Comparison of ENCODE assay signal across 8 mouse cellular contexts in the genomic region with DNA sequence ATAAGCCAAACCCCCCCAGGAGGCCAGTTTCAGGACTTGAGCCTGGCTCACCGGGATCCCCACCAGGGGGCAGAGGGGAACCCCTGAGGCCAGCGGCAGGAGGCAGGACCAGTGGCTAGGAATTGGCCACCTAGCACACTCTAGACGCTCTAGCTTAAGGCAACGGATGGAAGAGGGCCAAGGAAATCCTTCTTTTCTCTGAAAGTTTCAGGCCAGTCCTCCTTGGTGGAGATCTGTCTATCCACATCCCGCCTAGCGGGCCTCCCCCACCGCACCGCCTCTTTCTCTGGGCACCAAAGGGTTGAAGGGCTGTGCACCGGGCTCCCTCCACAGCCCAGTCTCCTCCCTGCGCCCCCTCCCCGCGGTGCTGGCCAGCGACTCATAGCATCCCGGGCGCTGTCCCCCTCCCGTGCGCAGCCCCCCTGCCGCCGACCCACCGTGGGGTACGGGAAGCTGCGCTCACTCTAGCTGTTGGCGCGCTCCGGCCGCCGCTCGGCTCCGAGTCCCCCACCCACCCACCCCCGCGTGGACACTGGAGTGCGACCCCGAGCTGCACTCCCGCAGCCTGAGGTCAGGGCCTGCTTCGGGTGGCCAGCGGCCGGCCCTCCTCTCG. TPM values are rescaled to one million over a fixed set of nuclear protein-coding genes. Genes with fewer than 3 reads are reported as not detected.
DNase-seq lines count a peak whose midpoint lies in the region; ATAC-seq and TF ChIP-seq lines count a peak whose summit lies in the region.

No protein-coding gene starts in this region.

- H3K27ac ChIP-seq in cerebellum, adult 2 months (ENCODE audit: insufficient read depth, low read length), result no peak overlapping the region
- H3K27ac ChIP-seq in liver, postnatal 0 days (ENCODE audit: low read depth), result no peak overlapping the region
- H3K27ac ChIP-seq in neural tube, embryonic 14.5 days (ENCODE audit: low read depth, low read length), result peak overlapping the region; percentile 92

- intact Hi-C loops in heart, postnatal 36 days (cut with DNase I), result loop anchor here (1.0 kb wide), 1 partner anchor 350 kb away; no protein-coding TSS in a partner anchor

- ATAC-seq in liver, postnatal 0 days, result peak; percentile 44
- ATAC-seq in neural tube, embryonic 14.5 days (ENCODE audit: low read depth), result peak; percentile 79

- peak; percentile 11; the same call in 1 of the 2 replicates for TF ChIP-seq CTCF in cerebellum, adult 2 months (IDR thresholded peaks at IDR 0.05; ENCODE audit: borderline replicate concordance, insufficient read depth, low read depth, low read length)
- peak; percentile 74 for TF ChIP-seq CTCF in liver, postnatal 0 days (IDR thresholded peaks at IDR 0.05; ENCODE audit: low read depth)

- no peak for TF ChIP-seq EP300 in liver, postnatal 0 days (IDR thresholded peaks at IDR 0.05; ENCODE audit: low read depth)

- 2% methylated on average over 23 of the region's 38 CpGs for WGBS in cerebellum, adult 2 months
- WGBS in liver, postnatal 0 days (ENCODE audit: insufficient replicate concordance), result under 1% methylated on average over 38 of the region's 38 CpGs
- under 1% methylated on average over 29 of the region's 38 CpGs for WGBS in neural tube, embryonic 14.5 days

- peaks cover 5% of the 10 kb centered on the region; the same call in 1 of the 2 replicates for H3K4me1 ChIP-seq in cerebellum, adult 2 months (ENCODE audit: control insufficient read depth, insufficient read depth, low read length)
- peaks cover 6% of the 10 kb centered on the region for H3K4me1 ChIP-seq in liver, postnatal 0 days (ENCODE audit: insufficient read depth)
- H3K4me1 ChIP-seq in neural tube, embryonic 14.5 days (ENCODE audit: control insufficient read depth, insufficient read depth, low read length), result no peaks in the 10 kb centered on the region

- H3K27me3 ChIP-seq in cerebellum, adult 2 months (ENCODE audit: control insufficient read depth, insufficient read depth, low read length), result no peaks in the 10 kb centered on the region
- H3K27me3 ChIP-seq in liver, postnatal 0 days (ENCODE audit: insufficient read depth, low read length), result peaks cover 11% of the 10 kb centered on the region; the same call in 1 of the 2 replicates
- no peaks in the 10 kb centered on the region for H3K27me3 ChIP-seq in neural tube, embryonic 14.5 days (ENCODE audit: control insufficient read depth, insufficient read depth, low read length)

- H3K36me3 ChIP-seq in liver, postnatal 0 days (replicated peaks; ENCODE audit: insufficient read depth, low read length), result no peaks in the 10 kb centered on the region
- H3K36me3 ChIP-seq in neural tube, embryonic 14.5 days (ENCODE audit: control insufficient read depth, insufficient read depth, low read length), result no peaks in the 10 kb centered on the region

- peak overlapping the region; percentile 88 for H3K4me2 ChIP-seq in liver, postnatal 0 days (ENCODE audit: low read depth, low read length)
- H3K4me2 ChIP-seq in neural tube, embryonic 14.5 days (ENCODE audit: low read depth, low read length), result peak overlapping the region; percentile 73

- H3K9me3 ChIP-seq in liver, postnatal 0 days (ENCODE audit: low read length), result no peaks in the 10 kb centered on the region
- no peaks in the 10 kb centered on the region for H3K9me3 ChIP-seq in neural tube, embryonic 14.5 days (ENCODE audit: control insufficient read depth, low read length)

- H3K9ac ChIP-seq in liver, postnatal 0 days (replicated peaks), result 0 out of 2 replicates have a peak overlapping the region, but pooled peaks have one; percentile 49
- peak overlapping the region; percentile 83 for H3K9ac ChIP-seq in neural tube, embryonic 14.5 days (replicated peaks; ENCODE audit: low read depth, low read length)

- peak overlapping the region; percentile 52 for H3K4me3 ChIP-seq in cerebellum, adult 2 months (replicated peaks; ENCODE audit: insufficient read depth, low read depth, low read length)
- peak overlapping the region; percentile 55 for H3K4me3 ChIP-seq in liver, postnatal 0 days (ENCODE audit: low read depth, low read length)
- H3K4me3 ChIP-seq in neural tube, embryonic 14.5 days (ENCODE audit: low read depth, low read length), result peak overlapping the region; percentile 66

- peak; percentile 48 for DNase-seq in ES-CJ7 (ENCODE audit: low read depth, low spot score)
- DNase-seq in cerebellum, adult 2 months, result peak; percentile 52 to 60
- peak; percentile 61 for DNase-seq in forelimb bud, embryonic 11.5 days (ENCODE audit: low read depth, low spot score)
- DNase-seq in heart, postnatal 36 days, result peak; percentile 64 to 69
- DNase-seq in layer of hippocampus, adult 11-12 months (ENCODE audit: low spot score), result peak; percentile 82
- DNase-seq in liver, postnatal 0 days, result peak; percentile 74
- DNase-seq in thymus, postnatal 25 days, result peak; percentile 24

- TF ChIP-seq POLR2A in cerebellum, adult 2 months (IDR thresholded peaks at IDR 0.05; ENCODE audit: borderline replicate concordance, insufficient read depth, low read length), result 0 out of 2 replicates have a peak, but pooled peaks have one; percentile 4

RNA-seq across cellular contexts. Expression of a gene that starts 0.4 kb away (rescaled TPM):
- polyA plus RNA-seq in cerebellum, adult 2 months (2012; rRNA removed), result 56.9 and 60.3 TPM in 2 replicates
- total RNA-seq in heart, postnatal 36 days (2021), result 1 to 10 TPM; 2.8 to 3.0 TPM
- polyA plus RNA-seq in liver, postnatal 0 days (2015; fragmentation: Nextera tagmentation; extraction: Ambion mirVana), result 0.40 TPM in 2 replicates
- polyA plus RNA-seq in neural tube, embryonic 14.5 days (2014; fragmentation: Nextera tagmentation; extraction: Ambion mirVana), result 27.8 and 31.2 TPM in 2 replicates

Comparison
In these comparisons a context has a peak if more than half of its experiments do, and no peak if none do; other contexts are left out.
1. DNase-seq: peak in every context shown above with its lines; median percentile 82 in layer of hippocampus, adult 11-12 months; 74 in liver, postnatal 0 days; 66 in heart, postnatal 36 days; 61 in forelimb bud, embryonic 11.5 days; 56 in cerebellum, adult 2 months; 48 in ES-CJ7; 24 in thymus, postnatal 25 days.
2. RNA of a gene that starts 0.4 kb away (polyA plus RNA-seq): 56.9 to 60.3 TPM in cerebellum, adult 2 months and 27.8 to 31.2 TPM in neural tube, embryonic 14.5 days; 0.40 TPM in liver, postnatal 0 days; every median in the first group is over 10 times any median in the second.
3. Peak in every context shown above with its lines, with median percentiles within 50 percentile points of each other: H3K4me3 ChIP-seq.